Mouse (Mus musculus): Measurements from ENCODE around the gene Agfg2. TPM values are rescaled to one million over a fixed set of nuclear protein-coding genes. Genes with fewer than 3 reads are reported as not detected.

The Agfg2 gene
- polyA plus RNA-seq, 1 experiment: 17.8 TPM

DNA sequence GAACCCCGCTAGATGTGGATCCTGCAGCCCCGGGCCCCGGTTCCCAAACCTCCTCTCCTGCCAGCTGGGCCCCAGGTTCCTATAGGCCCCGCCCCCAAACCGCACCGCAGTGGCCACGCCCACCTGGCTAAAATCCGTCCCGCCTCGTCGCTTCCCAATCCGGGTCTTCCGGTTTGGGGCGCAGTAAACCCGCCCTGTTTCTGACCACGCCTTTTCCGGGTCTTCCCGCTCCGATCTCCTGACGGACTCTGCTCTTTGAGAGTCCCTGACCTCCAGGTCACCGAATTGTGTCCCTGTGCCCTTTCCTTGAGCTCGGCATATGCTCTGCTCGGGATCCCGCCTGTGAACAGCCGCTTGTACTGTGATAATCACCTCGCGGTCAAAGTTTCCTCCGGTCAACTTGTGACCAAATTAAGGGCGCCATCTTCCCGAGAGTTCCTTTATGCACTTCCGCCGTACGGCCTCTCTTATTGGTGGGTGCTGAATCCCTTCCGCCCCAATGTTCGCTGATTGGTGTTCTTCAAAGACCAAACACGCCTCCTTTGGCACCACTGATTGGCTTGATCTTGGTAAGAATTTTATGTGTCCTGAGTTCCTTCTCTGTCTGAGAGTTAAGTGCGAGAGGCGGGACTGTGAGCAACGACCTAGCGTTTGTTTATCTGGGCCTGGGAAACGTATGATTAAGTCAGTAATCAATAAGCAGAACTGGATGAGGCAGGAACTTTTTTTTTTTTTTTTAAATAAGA is 83.7 kb downstream of the Agfg2 start, which contains the start of gene Mospd3:
Gene Mospd3 (minus strand): TSS at position 440 of the 746 bp plus-strand sequence.
- peak; percentile 100 for DNase-seq (ENCODE audit: low read depth)
- no peak for TF ChIP-seq CTCF (IDR thresholded peaks at IDR 0.05; ENCODE audit: borderline replicate concordance, extremely low read depth, insufficient read depth, insufficient read length)
- TF ChIP-seq POLR2A (IDR thresholded peaks at IDR 0.05; ENCODE audit: borderline replicate concordance, extremely low read depth, insufficient read depth, insufficient read length, poor library complexity, severe bottlenecking): peak; percentile 14; the same call in 1 of the 2 replicates

Other genes with a start within 250 kb of the Agfg2 start
- gene Zan, start 207.7 kb downstream of the Agfg2 start, polyA plus RNA-seq (2012; rRNA removed): 0.20 and 0.30 TPM in 2 replicates
- gene Pop7, start 182.2 kb downstream of the Agfg2 start, polyA plus RNA-seq (2012; rRNA removed): 64.3 and 83.1 TPM in 2 replicates
- gene Gigyf1, start 166.2 kb downstream of the Agfg2 start, polyA plus RNA-seq (2012; rRNA removed): 56.9 and 57.9 TPM in 2 replicates
- not detected in 2 replicates for gene Epo, start 151.5 kb downstream of the Agfg2 start, polyA plus RNA-seq (2012; rRNA removed)
- gene Gnb2, start 151.2 kb downstream of the Agfg2 start, polyA plus RNA-seq (2012; rRNA removed): 1,055 and 1,401 TPM in 2 replicates
- gene Actl6b, start 131.2 kb downstream of the Agfg2 start, polyA plus RNA-seq (2012; rRNA removed): 298 and 316 TPM in 2 replicates
- gene Tfr2, start 114.9 kb downstream of the Agfg2 start, polyA plus RNA-seq (2012; rRNA removed): 9.4 and 13.5 TPM in 2 replicates
- 88.2 and 103 TPM in 2 replicates for gene Mospd3, start 83.7 kb downstream of the Agfg2 start, polyA plus RNA-seq (2012; rRNA removed)
- gene Pcolce, start 70.9 kb downstream of the Agfg2 start, polyA plus RNA-seq (2012; rRNA removed): 14.5 and 30.4 TPM in 2 replicates
- 0.23 and 0.25 TPM in 2 replicates for gene Fbxo24, start 55.7 kb downstream of the Agfg2 start, polyA plus RNA-seq (2012; rRNA removed)
- gene Lrch4, start 55.6 kb downstream of the Agfg2 start, polyA plus RNA-seq (2012; rRNA removed): 16.9 and 18.8 TPM in 2 replicates
- 14.8 and 14.9 TPM in 2 replicates for gene Gm20605, start 55.6 kb downstream of the Agfg2 start, polyA plus RNA-seq (2012; rRNA removed)
- gene Sap25, start 43.4 kb downstream of the Agfg2 start, polyA plus RNA-seq (2012; rRNA removed): 31.0 and 37.8 TPM in 2 replicates
- gene Irs3, start 39.0 kb downstream of the Agfg2 start, polyA plus RNA-seq (2012; rRNA removed): 0.06 TPM in 1 of 2 replicates, not detected in the other
- 208 and 219 TPM in 2 replicates for gene Nyap1, start 56.9 kb upstream of the Agfg2 start, polyA plus RNA-seq (2012; rRNA removed)
- gene Tsc22d4, start 61.0 kb upstream of the Agfg2 start, polyA plus RNA-seq (2012; rRNA removed): 51.8 and 53.7 TPM in 2 replicates
- 47.7 and 81.6 TPM in 2 replicates for gene Ppp1r35, start 94.1 kb upstream of the Agfg2 start, polyA plus RNA-seq (2012; rRNA removed)
- gene Mepce, start 102.9 kb upstream of the Agfg2 start, polyA plus RNA-seq (2012; rRNA removed): 35.7 and 38.5 TPM in 2 replicates
- 8.1 and 8.2 TPM in 2 replicates for gene Zcwpw1, start 103.1 kb upstream of the Agfg2 start, polyA plus RNA-seq (2012; rRNA removed)
- 0.12 and 0.42 TPM in 2 replicates for gene Pilra, start 151.6 kb upstream of the Agfg2 start, polyA plus RNA-seq (2012; rRNA removed)
- 0.16 TPM in 1 of 2 replicates, not detected in the other for gene Pilrb1, start 173.4 kb upstream of the Agfg2 start, polyA plus RNA-seq (2012; rRNA removed)
- gene Pilrb2, start 187.1 kb upstream of the Agfg2 start, polyA plus RNA-seq (2012; rRNA removed): 0.08 TPM in 1 of 2 replicates, not detected in the other
- gene Cyp3a13, start 236.9 kb upstream of the Agfg2 start, polyA plus RNA-seq (2012; rRNA removed): not detected in 2 replicates